Mouse (Mus musculus): ENCODE data around the gene Adam11. TPM values are rescaled to one million over a fixed set of nuclear protein-coding genes. Genes with fewer than 3 reads are reported as not detected.

Gene Adam11
- polyA plus RNA-seq, 2 experiments = 0.06 to 0.30 TPM

DNA sequence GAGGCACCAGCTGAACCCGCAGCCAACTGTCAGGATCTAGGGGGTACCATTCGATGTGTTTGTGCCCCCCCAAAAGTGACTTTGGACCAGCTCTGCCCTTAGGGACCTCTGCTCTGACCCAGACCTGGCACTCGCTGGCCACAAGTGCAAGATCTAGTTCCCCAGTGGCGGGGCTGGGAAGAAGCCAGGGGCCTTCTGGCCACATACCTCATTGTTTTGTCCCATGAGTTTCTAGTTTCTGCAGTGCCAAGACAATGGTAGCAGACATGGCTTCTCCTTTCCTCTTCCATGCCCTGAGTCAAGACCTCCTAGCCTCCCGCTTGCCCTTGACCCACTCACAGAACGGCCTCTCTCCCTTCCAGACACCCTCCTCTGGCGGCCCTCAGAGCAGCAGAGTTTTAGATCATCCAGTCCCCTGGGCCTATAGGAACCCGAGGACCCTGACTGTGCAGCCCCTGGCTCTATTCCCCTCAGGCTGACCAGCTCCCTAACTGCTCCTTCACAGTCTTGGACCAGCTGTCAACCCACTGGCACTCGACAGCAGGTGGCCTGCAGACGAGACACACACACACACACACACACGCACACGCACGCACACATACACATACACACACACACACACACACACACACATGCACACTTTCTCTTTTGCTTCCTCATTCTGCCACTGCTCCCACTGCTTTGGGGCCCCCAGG is 8.2 kb upstream of the Adam11 start:
- no peaks in the 10 kb centered on the region for H3K9me3 ChIP-seq (ENCODE audit: control insufficient read depth, low read length)
- H3K4me2 ChIP-seq (ENCODE audit: low read depth) = no peak overlapping the region
- H3K9ac ChIP-seq (replicated peaks) = no peak overlapping the region
- DNase-seq (ENCODE audit: low read depth in 3 of 3, low spot score in 3 of 3) (no peak), ATAC-seq (ENCODE audit: insufficient read depth) (no peak)
- H3K4me3 ChIP-seq (ENCODE audit: insufficient read depth in 1 of 2, low read depth in 2 of 2, low read length in 2 of 2) = no peak overlapping the region
- no peaks in the 10 kb centered on the region for H3K36me3 ChIP-seq (replicated peaks; ENCODE audit: control insufficient read depth, insufficient read depth, low read depth)
- TF ChIP-seq EP300 (IDR thresholded peaks at IDR 0.05; ENCODE audit: low read depth) (no peak), CTCF (IDR thresholded peaks at IDR 0.05; ENCODE audit: low read depth) (no peak)
- no peaks in the 10 kb centered on the region for H3K27me3 ChIP-seq (ENCODE audit: control insufficient read depth, insufficient read depth, low read length)
- WGBS (ENCODE audit: insufficient replicate concordance) = 49% methylated on average over 13 of the region's 13 CpGs
- no peak overlapping the region for H3K27ac ChIP-seq
- 0 out of 4 replicates have a peak, but pooled peaks cover 0 to 2% of the 10 kb centered on the region in 2 experiments for H3K4me1 ChIP-seq (replicated peaks; ENCODE audit: control insufficient read depth in 2 of 2, insufficient read depth in 2 of 2, low read length in 1 of 2)

DNA sequence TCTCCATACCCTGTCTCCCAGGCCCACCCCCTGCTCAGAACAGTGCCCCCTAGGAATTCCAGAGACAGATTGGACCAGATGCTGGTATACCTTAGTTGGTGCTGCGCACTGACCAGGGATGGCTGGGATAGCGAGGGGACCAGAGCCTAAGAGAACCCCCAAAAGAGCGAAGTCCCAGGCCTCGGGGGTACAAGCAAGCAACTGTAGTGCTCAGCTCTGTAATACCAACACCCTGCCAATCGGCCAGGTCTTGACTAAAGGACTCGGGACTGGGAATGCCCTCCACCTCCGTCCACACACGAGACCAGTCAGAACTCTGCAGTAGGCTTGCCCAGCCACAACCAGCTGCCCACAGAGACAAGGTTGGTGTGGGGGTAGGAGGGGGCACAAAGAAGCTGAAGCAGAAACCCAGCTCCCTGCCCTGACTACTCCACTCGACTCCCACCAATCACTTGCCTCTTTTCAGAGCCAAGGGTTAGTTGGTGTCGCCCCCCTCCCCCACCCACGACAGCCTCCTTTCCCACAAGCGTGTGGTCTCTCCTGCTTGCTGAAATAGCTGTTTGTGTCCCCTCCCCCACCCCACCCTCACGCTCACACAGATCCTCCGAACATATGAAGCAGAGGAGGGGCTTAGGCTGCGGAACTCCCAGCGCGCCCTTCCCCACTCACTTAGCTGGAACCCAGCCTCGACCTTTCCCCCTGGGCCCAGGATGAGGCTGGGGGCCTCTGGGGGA is 7.5 kb upstream of the Adam11 start:
- H3K9me3 ChIP-seq (ENCODE audit: control insufficient read depth, low read length) = no peaks in the 10 kb centered on the region
- H3K36me3 ChIP-seq (replicated peaks; ENCODE audit: control insufficient read depth, insufficient read depth, low read depth) = no peaks in the 10 kb centered on the region
- H3K9ac ChIP-seq (replicated peaks) = no peak overlapping the region
- H3K27me3 ChIP-seq (ENCODE audit: control insufficient read depth, insufficient read depth, low read length) = no peaks in the 10 kb centered on the region
- H3K4me3 ChIP-seq (ENCODE audit: insufficient read depth in 1 of 2, low read depth in 2 of 2, low read length in 2 of 2) = no peak overlapping the region
- no peak overlapping the region for H3K4me2 ChIP-seq (ENCODE audit: low read depth)
- H3K4me1 ChIP-seq (replicated peaks; ENCODE audit: control insufficient read depth in 2 of 2, insufficient read depth in 2 of 2, low read length in 1 of 2) = 0 out of 4 replicates have a peak, but pooled peaks cover 0 to 2% of the 10 kb centered on the region in 2 experiments
- no peak overlapping the region for H3K27ac ChIP-seq
- ATAC-seq (ENCODE audit: insufficient read depth) (no peak), DNase-seq (ENCODE audit: low read depth in 3 of 3, low spot score in 3 of 3) (no peak)
- 30% methylated on average over 18 of the region's 18 CpGs for WGBS (ENCODE audit: insufficient replicate concordance)
- TF ChIP-seq EP300 (IDR thresholded peaks at IDR 0.05; ENCODE audit: low read depth) (no peak), CTCF (IDR thresholded peaks at IDR 0.05; ENCODE audit: low read depth) (no peak)

DNA sequence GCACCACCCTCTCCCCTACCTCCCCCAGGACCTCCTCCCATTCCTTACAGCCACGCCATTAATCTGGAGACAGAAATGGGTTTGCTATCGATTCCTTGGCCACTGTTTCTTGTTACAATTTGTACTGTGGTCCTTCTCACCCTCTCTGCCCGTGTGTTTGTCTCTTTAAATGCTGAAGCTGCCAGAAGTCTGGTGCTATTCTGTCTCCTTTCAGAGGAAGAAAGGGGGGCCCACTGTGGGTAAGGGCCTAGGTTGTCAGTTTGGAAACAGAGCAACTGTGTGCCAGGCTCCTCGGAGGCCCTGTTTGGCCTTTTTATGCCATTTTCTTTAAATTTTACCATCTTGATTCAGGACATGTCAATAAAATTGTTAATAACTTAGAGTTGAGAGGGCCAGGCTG is 6.8 kb upstream of the Adam11 start:
- no peak for ATAC-seq (ENCODE audit: insufficient read depth)
- Histone ChIP-seq H3K9me3 (ENCODE audit: control insufficient read depth, low read length) (no peaks in the 10 kb centered on the region), H3K27me3 (ENCODE audit: control insufficient read depth, insufficient read depth, low read length) (no peaks in the 10 kb centered on the region), H3K4me3 (ENCODE audit: insufficient read depth in 1 of 2, low read depth in 2 of 2, low read length in 2 of 2) (no peak overlapping the region), H3K9ac (replicated peaks) (no peak overlapping the region), H3K36me3 (replicated peaks; ENCODE audit: control insufficient read depth, insufficient read depth, low read depth) (no peaks in the 10 kb centered on the region), H3K4me2 (ENCODE audit: low read depth) (no peak overlapping the region), H3K27ac (no peak overlapping the region), H3K4me1 (replicated peaks; ENCODE audit: control insufficient read depth in 2 of 2, insufficient read depth in 2 of 2, low read length in 1 of 2) (0 out of 4 replicates have a peak, but pooled peaks cover 0 to 2% of the 10 kb centered on the region in 2 experiments)
- TF ChIP-seq EP300 (IDR thresholded peaks at IDR 0.05; ENCODE audit: low read depth) (no peak), CTCF (IDR thresholded peaks at IDR 0.05; ENCODE audit: low read depth) (no peak)
- 26% methylated on average over 4 of the region's 4 CpGs for WGBS (ENCODE audit: insufficient replicate concordance)
- DNase-seq (ENCODE audit: low read depth in 3 of 3, low spot score in 3 of 3) = no peak

DNA sequence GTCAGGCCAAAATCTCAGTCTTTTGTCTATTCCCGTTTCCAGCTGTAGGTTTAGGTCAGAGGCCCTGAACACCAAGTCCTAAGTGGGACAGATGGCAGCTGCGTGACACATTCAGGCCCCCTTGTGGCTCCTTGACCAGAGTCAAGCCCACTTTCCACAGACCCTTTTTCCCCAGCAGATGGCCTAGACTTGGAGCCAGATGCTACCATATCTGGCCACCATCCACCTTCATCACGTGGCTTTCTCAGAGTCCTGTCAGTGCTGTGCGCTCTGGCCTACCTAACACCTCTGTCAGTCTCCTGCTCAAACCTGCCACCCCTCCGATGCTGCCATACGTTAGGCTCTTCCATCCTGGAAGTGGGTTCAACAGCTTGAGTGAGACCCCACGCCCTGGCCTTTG is 5.8 kb upstream of the Adam11 start:
- no peaks in the 10 kb centered on the region for H3K9me3 ChIP-seq (ENCODE audit: control insufficient read depth, low read length)
- TF ChIP-seq CTCF (IDR thresholded peaks at IDR 0.05; ENCODE audit: low read depth) (no peak), EP300 (IDR thresholded peaks at IDR 0.05; ENCODE audit: low read depth) (no peak)
- ATAC-seq (ENCODE audit: insufficient read depth) = no peak
- H3K4me2 ChIP-seq (ENCODE audit: low read depth) = no peak overlapping the region
- H3K4me1 ChIP-seq (replicated peaks; ENCODE audit: control insufficient read depth in 2 of 2, insufficient read depth in 2 of 2, low read length in 1 of 2) = 0 out of 4 replicates have a peak, but pooled peaks cover 0 to 2% of the 10 kb centered on the region in 2 experiments
- H3K4me3 ChIP-seq (ENCODE audit: insufficient read depth in 1 of 2, low read depth in 2 of 2, low read length in 2 of 2) = no peak overlapping the region
- peaks cover 4% of the 10 kb centered on the region; the same call in 1 of the 2 replicates for H3K27me3 ChIP-seq (ENCODE audit: control insufficient read depth, insufficient read depth, low read length)
- no peak for DNase-seq (ENCODE audit: low read depth in 3 of 3, low spot score in 3 of 3)
- H3K9ac ChIP-seq (replicated peaks) = no peak overlapping the region
- 58% methylated on average over 7 of the region's 7 CpGs for WGBS (ENCODE audit: insufficient replicate concordance)
- no peak overlapping the region for H3K27ac ChIP-seq
- H3K36me3 ChIP-seq (replicated peaks; ENCODE audit: control insufficient read depth, insufficient read depth, low read depth) = no peaks in the 10 kb centered on the region

DNA sequence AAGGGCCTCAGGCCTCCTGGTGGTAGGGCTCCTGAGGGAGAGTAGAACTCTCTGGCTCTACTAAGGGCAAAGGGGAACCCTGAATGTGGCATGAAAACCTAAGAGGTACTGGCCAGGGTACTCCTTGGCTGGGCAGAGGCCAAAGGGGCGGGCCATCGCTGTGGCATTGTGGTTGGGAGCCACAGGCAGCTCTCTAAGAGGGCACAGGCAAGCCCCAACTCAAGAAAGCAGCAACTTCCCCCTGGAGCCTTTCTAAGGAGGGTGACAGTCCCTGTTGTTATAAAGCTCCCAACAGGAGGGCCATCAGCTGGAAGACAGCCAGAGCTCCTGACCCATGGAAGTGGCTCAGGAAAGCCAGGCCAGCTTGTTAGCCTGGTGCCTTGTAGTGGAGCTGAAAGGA is 2.3 kb upstream of the Adam11 start:
- WGBS (ENCODE audit: insufficient replicate concordance) = 55% methylated on average over 2 of the region's 2 CpGs
- ATAC-seq (ENCODE audit: insufficient read depth) (no peak), DNase-seq (ENCODE audit: low read depth in 3 of 3, low spot score in 3 of 3) (no peak)

More for the DNA sequence above, 2.3 kb upstream of the Adam11 start:
- no peak overlapping the region for H3K4me2 ChIP-seq (ENCODE audit: low read depth)
- no peak overlapping the region for H3K9ac ChIP-seq (replicated peaks)
- H3K9me3 ChIP-seq (ENCODE audit: control insufficient read depth, low read length) = no peaks in the 10 kb centered on the region
- H3K4me1 ChIP-seq (replicated peaks; ENCODE audit: control insufficient read depth in 2 of 2, insufficient read depth in 2 of 2, low read length in 1 of 2) = 0 out of 4 replicates have a peak, but pooled peaks cover 0 to 2% of the 10 kb centered on the region in 2 experiments
- H3K27ac ChIP-seq = no peak overlapping the region
- no peaks in the 10 kb centered on the region for H3K36me3 ChIP-seq (replicated peaks; ENCODE audit: control insufficient read depth, insufficient read depth, low read depth)
- no peak for TF ChIP-seq EP300 (IDR thresholded peaks at IDR 0.05; ENCODE audit: low read depth)
- no peak for TF ChIP-seq CTCF (IDR thresholded peaks at IDR 0.05; ENCODE audit: low read depth)
- H3K27me3 ChIP-seq (ENCODE audit: control insufficient read depth, insufficient read depth, low read length) = peaks cover 31% of the 10 kb centered on the region
- no peak overlapping the region for H3K4me3 ChIP-seq (ENCODE audit: insufficient read depth in 1 of 2, low read depth in 2 of 2, low read length in 2 of 2)
